Mouse (Mus musculus) C2C12 (cell line): Measurements from ENCODE around the gene Orai3. TPM values are rescaled to one million over a fixed set of nuclear protein-coding genes. Genes with fewer than 3 reads are reported as not detected.

Experiments
- H3K27me3 ChIP-seq: one replicate; pipeline ENCODE4 v1.6.1; 2011; ENCODE audit not compliant: control insufficient read depth, insufficient read depth, insufficient read length
- H3K36me3 ChIP-seq: one replicate; pipeline ENCODE4 v1.6.1; 2011; ENCODE audit not compliant: control insufficient read depth, insufficient read depth
- H3K4me3 ChIP-seq: one replicate; pipeline ENCODE4 v1.5.1; 2011; ENCODE audit warnings: mild to moderate bottlenecking, control low read depth; ENCODE audit not compliant: poor library complexity, insufficient read depth, severe bottlenecking
- H3K79me2 ChIP-seq: one replicate; pipeline ENCODE4 v1.6.1; 2011; ENCODE audit not compliant: control insufficient read depth, insufficient read depth
- H3K79me3 ChIP-seq: one replicate; pipeline ENCODE4 v1.6.1; 2011; ENCODE audit warnings: low read depth, control low read depth
- H3ac ChIP-seq: one replicate; pipeline ENCODE3; 2011; ENCODE audit warnings: low read depth; ENCODE audit not compliant: control insufficient read depth, insufficient read length
- CEBPB ChIP-seq: IDR thresholded peaks from one replicate; pipeline ENCODE4 v1.6.1; 2011; ENCODE audit warnings: low read depth, mild to moderate bottlenecking, control low read depth, moderate library complexity
- CTCF ChIP-seq: IDR thresholded peaks from one replicate; pipeline ENCODE4 v1.5.1; 2011; ENCODE audit not compliant: control insufficient read depth, insufficient read depth, insufficient read length
- FOSL1 ChIP-seq: IDR thresholded peaks from one replicate; pipeline ENCODE4 v1.8.0; 2011; ENCODE audit warnings: mild to moderate bottlenecking, low read length; ENCODE audit not compliant: poor library complexity, insufficient read depth, severe bottlenecking
- MAX ChIP-seq: IDR thresholded peaks from one replicate; pipeline ENCODE4 v1.6.1; 2011; ENCODE audit warnings: mild to moderate bottlenecking, control low read depth
- MYOD1 ChIP-seq: IDR thresholded peaks from one replicate; pipeline ENCODE4 v1.6.1; 2011; ENCODE audit warnings: low read depth; ENCODE audit not compliant: control insufficient read depth, insufficient read length
- MYOG ChIP-seq: IDR thresholded peaks from one replicate; pipeline ENCODE4 v1.6.1; 2011; ENCODE audit not compliant: control insufficient read depth, insufficient read length; ENCODE audit errors: extremely low read depth
- USF1 ChIP-seq: IDR thresholded peaks from one replicate; pipeline ENCODE4 v1.6.1; 2011; ENCODE audit warnings: low read depth, mild to moderate bottlenecking, control low read depth, moderate library complexity
- polyA plus RNA-seq: library from polyadenylated mRNA; unstranded; fragments of >200 nt; fragmentation: generic; extraction: Trizol; gene quantifications from one replicate; pipeline ENCODE4 v1.2.1, GENCODE M21; 2012; ENCODE audit warnings: missing spikeins

Gene Orai3
- polyA plus RNA-seq, 1 experiment = 15.0 TPM

GRCm38 (mm10) chr7:127760478-127760877 is 9.1 kb upstream of the Orai3 start:
- TF ChIP-seq MAX (no peak), CEBPB (no peak), CTCF (no peak), MYOD1 (no peak)
- Histone ChIP-seq H3K27me3 (no peaks in the 10 kb centered on the region), H3K79me2 (peaks cover 2% of the 10 kb centered on the region), H3K79me3 (no peaks in the 10 kb centered on the region), H3K36me3 (peaks cover 36% of the 10 kb centered on the region), H3ac (no peak overlapping the region), H3K4me3 (no peak overlapping the region)

GRCm38 (mm10) chr7:127761026-127761425 is 8.6 kb upstream of the Orai3 start:
- TF ChIP-seq CTCF (peak; percentile 74), USF1 (no peak), MYOG (no peak), MYOD1 (no peak), MAX (no peak), FOSL1 (no peak)
- Histone ChIP-seq H3K79me2 (no peaks in the 10 kb centered on the region), H3ac (no peak overlapping the region), H3K27me3 (no peaks in the 10 kb centered on the region), H3K36me3 (peaks cover 42% of the 10 kb centered on the region), H3K79me3 (no peaks in the 10 kb centered on the region), H3K4me3 (no peak overlapping the region)

GRCm38 (mm10) chr7:127763642-127764041 is 6.0 kb upstream of the Orai3 start:
- no peaks in the 10 kb centered on the region for H3K79me2 ChIP-seq
- H3K79me3 ChIP-seq = no peaks in the 10 kb centered on the region
- H3ac ChIP-seq = no peak overlapping the region
- TF ChIP-seq USF1 = no peak
- no peak for TF ChIP-seq FOSL1
- no peak for TF ChIP-seq MYOD1
- TF ChIP-seq CEBPB = no peak
- TF ChIP-seq MAX = no peak
- no peak for TF ChIP-seq CTCF
- no peak for TF ChIP-seq MYOG
- no peaks in the 10 kb centered on the region for H3K27me3 ChIP-seq
- H3K36me3 ChIP-seq = peaks cover 43% of the 10 kb centered on the region
- H3K4me3 ChIP-seq = no peak overlapping the region

GRCm38 (mm10) chr7:127765756-127766155 is 3.9 kb upstream of the Orai3 start:
- H3ac ChIP-seq = no peak overlapping the region
- no peak overlapping the region for H3K4me3 ChIP-seq
- no peaks in the 10 kb centered on the region for H3K27me3 ChIP-seq
- TF ChIP-seq MYOD1 = no peak
- H3K79me2 ChIP-seq = peaks cover 7% of the 10 kb centered on the region
- peaks cover 43% of the 10 kb centered on the region for H3K36me3 ChIP-seq
- no peaks in the 10 kb centered on the region for H3K79me3 ChIP-seq

- TF ChIP-seq FOSL1 (no peak), CTCF (no peak), CEBPB (no peak), MYOD1 (no peak)
- peaks cover 37% of the 10 kb centered on the region for H3K36me3 ChIP-seq
- H3K4me3 ChIP-seq = no peak overlapping the region
- H3K79me2 ChIP-seq = peaks cover 12% of the 10 kb centered on the region
- H3K27me3 ChIP-seq = no peaks in the 10 kb centered on the region
- H3ac ChIP-seq = no peak overlapping the region
- no peaks in the 10 kb centered on the region for H3K79me3 ChIP-seq
Observed at GRCm38 (mm10) chr7:127766851-127767609, 2.6 kb upstream of the Orai3 start.

- Histone ChIP-seq H3ac (no peak overlapping the region), H3K79me3 (no peaks in the 10 kb centered on the region), H3K4me3 (no peak overlapping the region), H3K27me3 (no peaks in the 10 kb centered on the region), H3K79me2 (peaks cover 12% of the 10 kb centered on the region), H3K36me3 (peaks cover 32% of the 10 kb centered on the region)
- no peak for TF ChIP-seq CTCF
- TF ChIP-seq USF1 = no peak
- TF ChIP-seq MYOG = no peak
- TF ChIP-seq FOSL1 = no peak
- no peak for TF ChIP-seq MYOD1
- TF ChIP-seq MAX = no peak
- TF ChIP-seq CEBPB = no peak
Observed at GRCm38 (mm10) chr7:127767671-127768345, 1.8 kb upstream of the Orai3 start.
